Mouse (Mus musculus): ENCODE results near the gene Zkscan8.

DNA sequence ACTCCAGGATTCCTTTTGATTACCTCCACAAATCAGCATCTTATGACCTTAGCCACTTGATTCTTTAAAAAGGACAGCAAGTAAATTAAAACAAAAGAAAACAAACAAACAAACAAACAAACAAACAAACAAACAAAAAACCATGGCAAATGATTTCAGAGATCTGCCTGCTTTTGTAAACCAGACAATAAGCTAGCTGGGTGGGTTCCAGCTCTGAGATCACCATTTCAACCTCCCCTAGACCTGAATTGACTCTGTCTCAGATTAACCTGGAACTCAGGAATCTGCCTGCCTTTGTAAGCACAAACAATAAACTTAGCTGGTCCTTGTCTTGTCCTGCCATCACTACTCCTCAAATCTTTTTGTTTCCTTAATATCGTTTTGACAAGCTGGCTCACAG, 44.0 kb downstream of the Zkscan8 start:
- TF ChIP-seq POLR2A (IDR thresholded peaks at IDR 0.05; ENCODE audit: low read depth, low read length) (no peak), CTCF (conservative IDR thresholded peaks at IDR 0.05; ENCODE audit: insufficient read depth, insufficient read length, low read depth, low read length) (no peak)
